Mouse (Mus musculus): ENCODE results near the gene Tgm1.

Gene Tgm1

DNA sequence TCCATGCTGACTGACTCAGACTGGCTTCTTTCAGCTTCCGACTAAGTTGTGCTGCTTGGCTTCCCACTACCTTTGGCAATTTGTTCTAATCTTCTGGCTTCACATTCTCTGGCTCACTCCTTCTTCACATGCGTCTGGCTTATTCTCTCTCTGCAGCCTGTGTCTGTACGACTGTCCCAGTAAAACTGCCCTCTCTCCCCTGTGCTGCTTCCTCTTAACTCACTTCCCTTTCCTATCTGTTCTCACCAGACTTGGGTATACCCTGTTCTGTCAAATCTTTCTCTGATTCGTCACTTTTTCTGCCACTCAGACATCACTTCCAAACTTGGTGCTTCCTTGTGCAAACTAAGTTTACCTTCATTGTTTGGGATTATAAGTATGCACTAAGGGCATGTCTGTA lies 16.5 kb downstream of the Tgm1 start:
- in situ Hi-C loops (cut with MboI; ENCODE audit: low pct_unique_long_range_greater_than_20kb in 1 of 2, low sequenced_read_pairs in 2 of 2, unreplicated experiment in 1 of 2), result no loop called here

DNA sequence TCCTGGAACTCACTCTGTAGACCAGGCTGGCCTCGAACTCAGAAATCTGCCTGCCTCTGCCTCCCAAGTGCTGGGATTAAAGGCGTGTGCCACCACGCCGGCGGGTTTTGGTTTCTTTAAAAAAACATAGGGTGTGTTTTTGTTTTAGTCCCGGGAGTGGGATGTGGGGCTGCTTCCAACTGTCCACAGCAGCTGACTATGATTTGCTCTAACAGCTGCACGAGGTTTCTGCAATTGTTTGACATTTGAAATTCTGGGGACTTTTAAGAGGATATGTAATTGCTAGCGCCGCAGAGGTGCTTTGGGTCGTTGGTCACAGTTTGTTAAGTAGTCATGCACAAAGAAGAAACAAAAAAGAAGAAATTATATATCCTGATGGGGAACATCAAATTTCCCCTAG lies 24.3 kb downstream of the Tgm1 start:
- in situ Hi-C loops (cut with MboI; ENCODE audit: low pct_unique_long_range_greater_than_20kb in 1 of 2, low sequenced_read_pairs in 2 of 2, unreplicated experiment in 1 of 2), result no loop called here

DNA sequence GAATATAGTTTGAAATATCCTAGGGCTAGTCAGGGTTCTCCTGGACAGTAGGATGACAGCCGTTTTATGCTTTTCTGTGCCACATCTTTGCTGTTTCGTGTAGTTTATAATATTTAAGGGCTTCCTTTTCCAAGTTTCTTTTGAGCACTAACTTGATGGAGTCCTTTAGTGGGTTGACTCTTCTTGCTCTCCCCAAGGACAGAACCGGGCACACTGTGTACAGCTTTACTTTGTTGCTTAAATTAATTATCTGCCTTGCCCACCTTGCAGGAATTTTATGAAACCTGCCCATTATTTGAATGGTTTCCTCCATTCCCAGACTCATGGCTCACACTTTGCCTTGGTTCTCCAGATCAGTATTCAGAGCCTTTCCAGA lies 31.6 kb downstream of the Tgm1 start:
- in situ Hi-C loops (cut with MboI; ENCODE audit: low pct_unique_long_range_greater_than_20kb in 1 of 2, low sequenced_read_pairs in 2 of 2, unreplicated experiment in 1 of 2), result loop anchor here (5.0 kb wide), 1 partner anchor 60 kb away; no protein-coding TSS in a partner anchor

DNA sequence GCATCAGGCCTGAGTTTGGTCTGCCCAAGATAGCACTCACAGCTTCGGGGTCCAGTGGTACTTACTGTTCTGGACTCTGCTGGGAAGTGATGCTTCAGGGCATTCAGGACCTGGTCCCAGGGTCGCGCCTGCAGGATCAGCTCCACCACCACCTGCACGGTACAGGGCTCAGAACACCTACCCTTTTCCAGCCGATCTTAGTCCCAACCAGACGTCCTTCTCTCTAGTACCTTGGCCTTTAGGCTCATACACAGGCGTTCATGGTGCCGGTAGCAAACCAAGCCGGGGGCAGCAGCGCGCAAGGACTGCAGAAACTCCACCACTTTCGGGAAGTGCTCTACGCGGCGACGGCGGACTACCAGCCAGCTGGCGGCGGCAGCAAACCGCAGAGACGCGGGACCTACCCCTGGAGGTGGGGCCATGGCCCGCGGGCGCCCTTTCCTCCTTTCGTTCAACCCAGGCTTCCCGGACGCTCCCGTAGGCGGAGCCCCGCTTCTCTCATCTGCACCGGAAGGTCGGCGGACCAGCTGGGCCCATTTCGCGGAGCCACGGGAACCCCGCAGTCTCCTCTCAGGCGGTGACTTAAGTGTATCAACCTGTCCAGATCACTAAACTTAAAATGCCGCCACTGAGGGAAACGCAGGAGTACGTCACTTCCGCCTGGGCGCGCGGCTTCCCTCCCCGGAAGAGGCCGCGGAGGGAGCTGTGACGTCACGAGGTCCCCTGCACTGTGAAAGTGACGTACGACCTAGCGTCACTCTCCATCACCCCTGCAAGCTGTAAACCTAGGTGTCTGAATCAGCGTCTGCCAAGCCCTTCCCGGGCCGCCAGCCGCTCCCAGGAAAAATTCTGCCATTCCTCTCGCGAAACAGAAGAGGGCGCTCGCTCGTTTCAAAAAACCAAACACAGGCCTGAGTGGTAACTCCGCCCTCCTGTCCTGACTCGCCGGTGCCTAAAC lies 32.3 kb downstream of the Tgm1 start, which contains the start of gene Tinf2:
Tinf2 (minus strand) TSS at position 661 of the 958 bp plus-strand sequence.
- in situ Hi-C loops (cut with MboI; ENCODE audit: low pct_unique_long_range_greater_than_20kb in 1 of 2, low sequenced_read_pairs in 2 of 2, unreplicated experiment in 1 of 2), result loop anchor here (5.0 kb wide), 1 partner anchor 61 kb away; no protein-coding TSS in a partner anchor

DNA sequence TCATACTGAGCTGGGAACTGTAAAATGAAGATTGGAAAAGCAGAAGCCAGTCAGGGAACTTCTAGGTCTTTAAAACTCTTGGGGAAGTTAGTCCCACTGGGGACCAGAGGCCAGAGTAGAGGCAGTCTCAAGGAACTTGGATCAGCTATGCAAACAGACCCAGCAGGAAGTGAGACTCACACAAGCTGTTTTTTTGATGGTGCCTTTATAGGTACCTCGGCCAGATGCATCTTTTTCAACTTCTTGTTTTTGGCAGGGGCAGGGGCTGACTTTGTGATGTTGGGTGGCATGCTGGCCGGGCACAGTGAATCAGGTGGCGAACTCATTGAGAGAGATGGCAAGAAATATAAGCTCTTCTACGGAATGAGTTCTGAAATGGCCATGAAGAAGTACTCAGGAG lies 36.1 kb downstream of the Tgm1 start:
- in situ Hi-C loops (cut with MboI; ENCODE audit: low pct_unique_long_range_greater_than_20kb in 1 of 2, low sequenced_read_pairs in 2 of 2, unreplicated experiment in 1 of 2), result no loop called here

DNA sequence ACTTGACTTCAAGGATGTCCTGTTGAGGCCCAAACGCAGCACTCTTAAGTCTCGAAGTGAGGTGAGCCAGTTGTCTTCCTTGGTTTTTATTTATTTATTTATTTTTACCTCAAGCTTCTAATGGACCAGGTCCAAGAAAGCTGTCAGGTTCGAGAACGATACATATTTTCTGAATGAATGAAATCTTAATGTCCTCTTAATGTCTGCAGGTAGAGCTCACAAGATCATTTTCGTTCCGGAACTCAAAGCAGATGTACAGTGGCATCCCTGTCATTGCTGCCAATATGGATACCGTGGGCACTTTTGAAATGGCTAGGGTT lies 41.0 kb downstream of the Tgm1 start:
- in situ Hi-C loops (cut with MboI; ENCODE audit: low pct_unique_long_range_greater_than_20kb in 1 of 2, low sequenced_read_pairs in 2 of 2, unreplicated experiment in 1 of 2), result no loop called here

DNA sequence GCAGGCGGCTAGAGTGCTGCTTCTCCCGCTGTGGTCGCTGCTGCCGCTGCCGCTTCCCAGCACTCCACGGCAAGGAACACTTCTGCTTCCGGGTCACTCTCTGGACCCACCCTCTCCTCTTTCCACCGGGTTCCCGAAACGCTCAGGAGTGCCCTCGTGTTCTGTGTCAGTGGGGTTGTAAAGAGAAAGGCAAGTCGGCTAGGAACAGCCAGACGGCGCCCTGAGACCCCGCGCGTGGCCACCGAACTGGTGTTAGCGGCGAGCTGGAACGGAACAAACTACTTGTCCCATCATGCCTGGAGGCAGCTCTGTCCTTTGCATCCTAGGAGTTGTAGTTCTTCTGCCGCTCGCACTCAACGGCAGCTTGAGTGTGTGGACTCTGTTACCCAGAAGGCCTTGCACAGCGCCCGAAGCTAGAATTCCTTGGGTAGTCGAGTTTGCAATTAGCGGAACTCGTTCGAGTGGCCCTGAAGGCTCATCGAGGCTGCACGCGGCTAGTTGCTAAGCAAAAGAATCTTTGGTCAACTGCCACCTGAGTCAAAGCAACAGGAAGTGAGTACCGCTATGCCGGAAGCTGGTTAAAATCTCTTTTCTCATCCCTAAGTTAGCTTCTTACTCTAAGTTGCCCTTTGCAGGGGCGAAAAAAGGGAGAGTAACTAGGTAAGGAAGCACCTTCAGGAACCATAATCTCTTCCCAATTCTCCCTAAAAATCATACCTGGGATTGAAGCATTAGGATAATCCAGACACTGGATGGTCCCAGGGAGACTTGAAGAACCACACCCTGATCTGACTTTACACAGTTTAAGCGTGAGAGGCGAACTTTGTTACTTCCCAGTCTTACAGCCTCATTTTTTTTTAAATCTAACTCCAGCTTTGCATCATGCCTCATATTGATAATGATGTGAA lies 41.6 kb downstream of the Tgm1 start, which contains the start of the genes Gmpr2 and Nedd8:
Gmpr2 (plus strand) TSS at position 109 of the 908 bp plus-strand sequence.
Nedd8 (minus strand) TSS at position 292 of the 908 bp plus-strand sequence.
- in situ Hi-C loops (cut with MboI; ENCODE audit: low pct_unique_long_range_greater_than_20kb in 1 of 2, low sequenced_read_pairs in 2 of 2, unreplicated experiment in 1 of 2), result no loop called here

DNA sequence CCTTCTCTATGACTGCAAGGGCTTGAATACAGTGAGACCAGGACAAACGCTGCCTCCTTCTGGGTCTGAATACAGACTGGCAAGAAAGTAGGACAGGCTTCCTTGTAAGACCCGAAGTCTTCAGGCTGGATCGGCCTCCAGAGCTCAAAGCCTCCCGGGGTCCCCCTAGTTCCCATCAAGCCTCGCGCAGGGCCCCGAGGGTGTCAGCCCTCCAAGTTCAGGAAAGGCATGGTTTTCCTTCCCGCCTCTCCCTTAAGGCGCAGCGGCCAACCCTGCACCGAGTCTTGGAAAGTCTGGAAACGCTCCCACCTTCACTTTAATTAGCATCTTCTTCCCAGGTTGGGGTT lies 42.3 kb downstream of the Tgm1 start:
- in situ Hi-C loops (cut with MboI; ENCODE audit: low pct_unique_long_range_greater_than_20kb in 1 of 2, low sequenced_read_pairs in 2 of 2, unreplicated experiment in 1 of 2), result no loop called here

DNA sequence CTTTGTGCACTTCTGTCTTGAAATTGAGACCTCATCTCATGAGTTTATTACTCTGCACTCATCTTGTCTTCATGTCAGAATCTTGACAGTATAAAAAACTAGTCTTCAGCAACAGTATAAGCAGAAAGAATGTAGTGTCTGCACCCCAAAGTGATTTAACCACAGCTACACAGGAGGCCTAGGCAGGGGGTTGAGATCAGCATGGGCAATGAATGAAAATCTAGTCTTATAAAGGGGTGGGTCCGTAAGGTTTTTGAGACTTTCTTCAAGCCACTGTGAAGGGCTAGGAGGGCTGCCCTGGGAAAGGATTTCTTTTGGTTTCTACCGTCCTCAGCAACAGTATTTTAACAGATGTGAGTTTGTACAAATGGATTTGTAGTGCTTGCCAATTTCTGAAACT lies 53.1 kb downstream of the Tgm1 start:
- in situ Hi-C loops (cut with MboI; ENCODE audit: low pct_unique_long_range_greater_than_20kb in 1 of 2, low sequenced_read_pairs in 2 of 2, unreplicated experiment in 1 of 2), result no loop called here

DNA sequence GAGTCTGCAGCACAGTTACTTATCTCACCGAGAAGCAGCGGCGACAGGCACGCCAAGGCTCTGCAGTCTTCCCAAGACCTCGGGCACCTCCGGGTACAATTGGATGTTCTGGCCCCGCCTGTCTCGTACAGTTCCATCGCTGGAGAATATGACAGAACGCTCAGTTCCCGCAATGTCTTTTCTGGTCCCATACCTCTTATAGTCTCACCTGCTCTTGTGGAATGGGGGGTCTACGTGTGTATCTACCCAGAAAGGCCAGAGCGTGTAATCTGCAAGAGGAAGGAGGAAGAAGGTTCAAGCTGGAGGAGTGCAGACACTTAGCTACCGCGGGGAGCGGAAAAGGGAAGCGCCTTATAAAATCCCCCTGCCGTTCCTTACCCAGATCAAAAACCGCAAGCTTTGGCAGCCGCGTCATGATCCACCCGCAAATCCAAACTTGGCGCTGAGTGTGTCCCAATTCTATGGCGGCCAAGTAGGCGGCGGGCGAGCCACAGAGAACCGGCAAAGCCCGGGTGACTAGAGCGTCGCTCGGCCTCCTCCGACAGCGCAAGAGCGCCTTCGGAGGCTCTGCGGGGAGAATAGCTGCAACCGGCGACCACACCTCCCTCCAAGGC lies 53.7 kb downstream of the Tgm1 start, which contains the start of gene Mdp1:
Mdp1 (minus strand) TSS at position 549 of the 614 bp plus-strand sequence.
- in situ Hi-C loops (cut with MboI; ENCODE audit: low pct_unique_long_range_greater_than_20kb in 1 of 2, low sequenced_read_pairs in 2 of 2, unreplicated experiment in 1 of 2), result no loop called here

DNA sequence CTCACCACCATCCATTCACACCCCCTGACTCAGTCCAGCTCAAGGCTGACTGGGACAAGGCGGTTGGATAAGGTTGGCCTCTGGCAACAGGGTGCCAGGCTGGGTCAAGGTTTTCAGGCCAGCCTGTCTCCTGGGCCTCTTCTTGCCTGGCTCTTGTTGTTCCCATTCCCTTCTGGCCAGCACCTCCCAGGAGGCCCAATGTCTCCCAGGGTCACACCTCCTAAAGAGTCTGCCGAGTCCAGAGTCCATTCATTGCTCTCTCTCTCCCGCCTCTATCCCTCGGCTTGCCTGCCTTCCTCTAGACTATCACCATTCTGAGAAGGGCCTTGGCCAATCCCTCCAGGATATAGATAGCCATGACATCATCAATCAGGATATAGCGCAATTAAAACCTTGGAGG lies 55.7 kb downstream of the Tgm1 start:
- in situ Hi-C loops (cut with MboI; ENCODE audit: low pct_unique_long_range_greater_than_20kb in 1 of 2, low sequenced_read_pairs in 2 of 2, unreplicated experiment in 1 of 2), result no loop called here

DNA sequence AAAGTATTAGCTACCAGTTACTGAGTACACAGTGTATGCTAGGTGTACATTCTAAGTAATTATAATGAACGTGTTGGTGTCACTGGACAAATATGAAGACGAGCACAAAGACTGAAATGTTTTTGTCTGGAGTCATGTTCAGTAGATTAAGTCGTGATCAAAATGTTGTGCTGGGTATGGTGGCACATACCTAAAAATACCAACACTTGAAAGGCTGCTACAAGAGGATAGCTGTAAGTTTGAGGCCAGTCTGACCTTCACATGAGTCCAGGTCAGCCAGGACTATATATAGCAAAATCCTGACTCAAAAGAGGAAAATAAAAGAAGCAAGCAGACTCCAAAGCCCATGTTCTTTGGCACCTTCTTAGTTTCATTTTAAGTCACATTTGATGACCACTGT lies 56.8 kb downstream of the Tgm1 start:
- in situ Hi-C loops (cut with MboI; ENCODE audit: low pct_unique_long_range_greater_than_20kb in 1 of 2, low sequenced_read_pairs in 2 of 2, unreplicated experiment in 1 of 2), result no loop called here

DNA sequence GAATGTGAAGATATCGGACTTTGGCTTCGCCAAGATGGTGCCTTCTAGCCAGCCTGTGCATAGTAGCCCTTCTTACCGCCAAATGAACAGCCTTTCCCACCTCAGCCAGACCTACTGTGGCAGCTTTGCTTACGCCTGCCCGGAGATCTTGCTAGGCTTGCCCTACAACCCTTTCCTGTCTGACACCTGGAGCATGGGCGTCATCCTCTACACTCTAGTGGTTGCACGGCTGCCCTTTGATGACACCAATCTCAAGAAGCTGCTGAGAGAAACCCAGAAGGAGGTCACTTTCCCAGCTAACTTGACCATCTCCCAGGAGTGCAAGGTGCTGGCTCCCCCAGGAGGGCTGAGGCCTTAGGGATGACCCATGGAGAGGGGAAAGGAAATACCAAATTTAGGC lies 62.2 kb downstream of the Tgm1 start:
- in situ Hi-C loops (cut with MboI; ENCODE audit: low pct_unique_long_range_greater_than_20kb in 1 of 2, low sequenced_read_pairs in 2 of 2, unreplicated experiment in 1 of 2), result no loop called here

Measured in mouse embryonic stem cell (cell line).